Mouse (Mus musculus) midbrain, postnatal 0 days (tissue): ENCODE data around the gene Mark2. TPM values are rescaled to one million over a fixed set of nuclear protein-coding genes. Genes with fewer than 3 reads are reported as not detected.

Experiments used
- ATAC-seq: fragments of 200-750 bp; cut with Nextera tagmentation; 2 replicates; pipeline ENCODE4 v1.8.0; 2017; ENCODE audit warnings: moderate number of reproducible peaks, mild to moderate bottlenecking, moderate TSS enrichment, moderate library complexity; ENCODE audit not compliant: low FRiP score
- DNase-seq: peaks from one replicate; pipeline ENCODE4 v3.0.0-alpha.2; 2015; ENCODE audit warnings: low spot score
- H3K27ac ChIP-seq: fragments of 300-500 bp; sonication (generic); 2 replicates; pipeline ENCODE4 v1.5.1; 2014; ENCODE audit warnings: low read depth, mild to moderate bottlenecking, low read length, mixed read lengths
- H3K27me3 ChIP-seq: fragments of 300-500 bp; sonication (generic); 2 replicates; pipeline ENCODE4 v1.6.1; 2014; ENCODE audit warnings: low read length, control low read depth, mixed read lengths; ENCODE audit not compliant: insufficient read depth
- H3K36me3 ChIP-seq: fragments of 300-500 bp; sonication (generic); 2 replicates; pipeline ENCODE4 v1.6.1; 2014; ENCODE audit warnings: low read length, control low read depth, mixed read lengths; ENCODE audit not compliant: insufficient read depth
- H3K4me1 ChIP-seq: fragments of 300-500 bp; sonication (generic); 2 replicates; pipeline ENCODE4 v1.6.1; 2014; ENCODE audit warnings: mild to moderate bottlenecking, control low read depth, antibody characterized with exemption, low read length, mixed read lengths; ENCODE audit not compliant: insufficient read depth
- H3K4me2 ChIP-seq: fragments of 300-500 bp; sonication (generic); 2 replicates; pipeline ENCODE4 v1.6.1; 2014; ENCODE audit warnings: low read depth, mild to moderate bottlenecking, low read length, mixed read lengths; ENCODE audit not compliant: poor library complexity, severe bottlenecking
- H3K4me3 ChIP-seq: fragments of 300-500 bp; sonication (generic); 2 replicates; pipeline ENCODE4 v1.5.1; 2014; ENCODE audit warnings: low read depth, mild to moderate bottlenecking, low read length, moderate library complexity
- H3K9ac ChIP-seq: fragments of 300-500 bp; sonication (generic); replicated peaks from 2 replicates; pipeline ENCODE4 v1.6.1; 2014; ENCODE audit warnings: mild to moderate bottlenecking, low read length, moderate library complexity, mixed read lengths; ENCODE audit not compliant: poor library complexity, severe bottlenecking
- H3K9me3 ChIP-seq: fragments of 300-500 bp; sonication (generic); 2 replicates; pipeline ENCODE4 v1.6.1; 2016; ENCODE audit warnings: low read length, control low read depth
- CTCF ChIP-seq: IDR thresholded peaks from 2 replicates; pipeline ENCODE4 v1.5.1; 2016; ENCODE audit warnings: antibody characterized with exemption, mild to moderate bottlenecking
- WGBS: fragments of 180-500 bp; shearing (Covaris S2); extraction: QIAGEN DNeasy Blood & Tissue Kit; methylation state at CpG from one replicate; pipeline ENCODE4 v1.1.7; 2014; 5-methylcytosine and 5-hydroxymethylcytosine counted together
- polyA plus RNA-seq: library from polyadenylated mRNA; unstranded; fragments of >200 nt; fragmentation: Nextera tagmentation; extraction: Ambion mirVana; gene quantifications from 2 replicates; pipeline ENCODE4 v1.2.1, GENCODE M21; 2015
- total RNA-seq: library from RNA; depleted of rRNA; stranded (reverse); fragments of >200 nt; gene quantifications from 2 replicates; pipeline ENCODE4 v1.2.3, GENCODE M21; 2014

Mark2 gene
- total and polyA plus RNA-seq, 2 experiments from 2014 or later = 38.0 to 49.1 TPM

DNA sequence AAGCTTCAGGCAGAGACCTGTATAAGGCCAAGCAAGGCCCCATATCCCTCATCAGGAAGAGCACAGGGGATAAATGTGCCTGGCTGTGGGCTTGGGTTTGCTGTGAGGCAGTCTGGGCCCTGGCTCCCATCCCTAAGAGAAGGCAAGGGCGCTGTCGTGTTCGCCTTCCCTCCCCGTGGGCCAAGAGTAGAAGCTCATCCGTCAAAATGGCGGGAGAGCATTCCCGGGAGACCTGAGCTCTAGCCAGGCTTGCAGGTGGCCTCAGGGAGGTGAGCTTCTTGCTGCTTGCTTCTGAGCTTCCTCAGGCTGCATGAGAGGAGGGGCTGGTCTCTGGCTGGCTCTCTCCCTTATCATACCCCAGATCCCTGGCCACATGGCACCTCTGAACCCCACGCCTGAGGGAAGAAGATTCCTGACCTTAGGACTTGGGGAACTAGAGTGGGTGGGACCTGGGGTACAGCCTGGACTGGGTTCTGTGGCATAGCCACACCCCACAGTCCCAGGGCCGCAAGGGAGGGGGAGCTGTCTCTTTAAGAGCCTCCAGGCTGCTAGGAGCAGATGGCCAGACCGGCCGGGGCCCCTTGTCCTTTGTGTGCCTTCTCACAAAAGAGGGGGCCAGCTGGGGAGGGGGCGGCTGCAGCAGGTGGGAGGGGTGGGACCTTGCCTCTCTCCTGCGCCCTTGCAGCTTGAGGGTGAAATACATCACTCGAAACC is 76.0 kb downstream of the Mark2 start:
- ATAC-seq = no peak
- H3K9me3 ChIP-seq = no peaks in the 10 kb centered on the region
- no peak for TF ChIP-seq CTCF

DNA sequence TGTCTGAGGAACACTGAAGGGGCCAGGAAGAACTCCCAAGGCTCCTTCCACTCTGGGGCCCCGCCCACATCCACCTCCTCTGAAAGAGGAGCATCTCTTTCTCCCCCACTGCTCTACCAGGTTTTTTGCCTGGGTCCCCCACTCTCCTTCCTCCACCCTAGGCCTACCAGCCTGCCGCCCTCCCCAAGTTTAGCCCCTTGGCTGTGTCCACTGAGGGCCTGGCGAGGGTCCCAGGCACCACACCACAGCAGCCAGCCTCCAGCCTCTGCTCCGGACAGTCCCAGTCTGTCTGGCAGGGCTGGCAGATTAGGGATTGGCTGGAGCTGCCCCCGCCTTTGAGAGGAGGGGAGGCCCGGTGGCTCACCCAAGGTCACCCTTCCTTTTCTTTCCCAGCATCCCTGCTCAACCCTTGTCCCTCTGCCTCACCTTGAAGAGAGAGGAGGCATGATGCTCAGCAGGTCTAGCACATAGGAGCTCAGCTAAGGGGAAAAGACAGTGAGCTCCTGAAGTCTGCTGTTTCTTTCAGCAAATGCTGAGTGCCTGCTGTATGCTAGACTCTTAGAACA is 76.8 kb downstream of the Mark2 start:
- Histone ChIP-seq H3K27me3 (no peaks in the 10 kb centered on the region), H3K9me3 (no peaks in the 10 kb centered on the region), H3K4me3 (no peak overlapping the region), H3K36me3 (no peaks in the 10 kb centered on the region), H3K4me1 (peaks cover 18% of the 10 kb centered on the region), H3K9ac (no peak overlapping the region), H3K27ac (peak overlapping the region; percentile 18; the same call in 1 of the 2 replicates), H3K4me2 (no peak overlapping the region)
- DNase-seq (peak; percentile 64), ATAC-seq (no peak)
- WGBS = 18% methylated on average over 6 of the region's 6 CpGs
- no peak for TF ChIP-seq CTCF

More for the DNA sequence above, 76.0 kb downstream of the Mark2 start:
- Histone ChIP-seq H3K4me2 (no peak overlapping the region), H3K36me3 (no peaks in the 10 kb centered on the region), H3K9ac (no peak overlapping the region), H3K4me3 (no peak overlapping the region), H3K4me1 (peaks cover 19% of the 10 kb centered on the region), H3K27me3 (no peaks in the 10 kb centered on the region), H3K27ac (peak overlapping the region; percentile 18; the same call in 1 of the 2 replicates)
- peak; percentile 73 for DNase-seq
- WGBS = 21% methylated on average over 13 of the region's 14 CpGs

DNA sequence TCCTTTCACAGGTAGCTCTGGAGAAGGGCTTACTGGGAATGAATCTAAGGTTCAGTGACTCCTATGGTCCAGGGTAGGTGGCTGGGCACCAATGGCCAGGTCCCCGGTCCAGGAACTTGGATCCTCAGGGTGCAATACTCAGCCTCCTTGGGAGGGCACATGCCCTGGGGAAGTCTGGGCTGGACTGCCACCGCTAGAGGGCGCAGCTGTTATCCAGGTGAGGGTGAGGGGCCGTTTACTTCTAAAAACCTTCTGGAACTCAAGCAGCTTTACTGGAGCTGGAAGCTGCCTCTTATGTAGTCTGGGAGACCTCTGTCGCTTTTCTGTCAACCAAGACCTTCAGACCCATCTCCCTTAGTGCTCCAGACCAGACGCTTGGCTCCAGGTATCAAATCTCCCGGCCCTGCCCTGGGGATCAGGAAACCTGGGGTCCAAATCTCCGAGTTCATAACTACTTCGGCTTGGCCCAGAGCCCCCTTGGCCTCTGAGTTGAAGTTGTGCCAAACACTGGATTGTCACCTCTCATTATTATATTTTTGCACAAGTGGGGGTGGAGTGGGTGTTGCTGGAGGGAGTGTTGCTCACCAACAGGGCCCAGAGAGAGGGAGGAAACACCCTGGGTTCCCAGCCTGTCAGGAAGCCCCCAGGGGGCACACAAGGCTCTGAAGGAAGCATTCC is 77.4 kb downstream of the Mark2 start:
- Histone ChIP-seq H3K4me2 (no peak overlapping the region), H3K27me3 (no peaks in the 10 kb centered on the region), H3K9me3 (no peaks in the 10 kb centered on the region), H3K4me3 (no peak overlapping the region), H3K9ac (no peak overlapping the region), H3K36me3 (no peaks in the 10 kb centered on the region), H3K4me1 (peaks cover 12% of the 10 kb centered on the region), H3K27ac (no peak overlapping the region; the same call in 1 of the 2 replicates)
- DNase-seq (peak; percentile 76), ATAC-seq (no peak)
- TF ChIP-seq CTCF = peak; percentile 80
- 21% methylated on average over 9 of the region's 9 CpGs for WGBS

DNA sequence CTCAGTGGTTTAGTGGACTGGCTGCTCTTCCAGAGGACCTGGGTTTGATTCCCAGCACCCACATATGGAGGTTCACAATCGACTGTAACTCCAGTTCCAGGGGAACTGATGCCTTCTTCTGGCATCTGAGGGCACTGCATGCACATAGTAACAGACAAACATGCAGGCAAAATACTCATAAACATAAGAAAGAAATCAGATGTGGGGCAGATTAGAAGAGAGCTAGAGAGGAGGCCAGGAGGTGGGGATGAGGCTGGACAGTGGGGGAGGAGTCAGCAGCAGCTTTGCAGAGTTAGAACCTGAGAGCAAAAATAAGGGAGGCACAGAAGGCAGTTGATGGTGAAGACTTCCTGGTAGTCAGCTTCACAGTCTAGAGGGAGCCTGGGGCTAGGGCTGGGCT is 79.1 kb downstream of the Mark2 start:
- Histone ChIP-seq H3K27ac (no peak overlapping the region), H3K36me3 (no peaks in the 10 kb centered on the region), H3K27me3 (no peaks in the 10 kb centered on the region), H3K4me3 (no peak overlapping the region), H3K9ac (no peak overlapping the region), H3K9me3 (no peaks in the 10 kb centered on the region), H3K4me2 (no peak overlapping the region), H3K4me1 (peaks cover 10% of the 10 kb centered on the region)
- WGBS = 85% methylated on average over 1 of the region's 1 CpGs
- ATAC-seq (no peak), DNase-seq (no peak)
- no peak for TF ChIP-seq CTCF

DNA sequence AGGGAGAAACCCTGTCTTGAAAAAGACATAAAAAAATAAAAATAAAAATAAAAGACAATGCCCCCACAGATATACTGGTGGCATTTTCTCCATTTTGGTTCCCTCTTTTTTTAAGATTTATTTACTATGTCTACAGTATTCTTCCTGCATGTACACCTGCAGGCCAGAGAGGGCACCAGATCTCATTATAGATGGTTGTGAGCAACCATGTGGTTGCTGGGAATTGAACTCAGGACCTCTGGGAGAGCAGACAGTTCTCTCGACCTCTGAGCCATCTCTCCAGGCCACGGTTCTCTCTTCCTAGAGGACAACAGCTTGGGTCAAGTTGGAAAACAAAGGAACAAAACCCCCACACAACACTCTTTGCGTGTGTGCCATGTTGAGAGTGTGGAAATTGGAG is 79.7 kb downstream of the Mark2 start:
- Histone ChIP-seq H3K9ac (no peak overlapping the region), H3K9me3 (no peaks in the 10 kb centered on the region), H3K4me3 (no peak overlapping the region), H3K4me2 (no peak overlapping the region), H3K27me3 (no peaks in the 10 kb centered on the region), H3K4me1 (peaks cover 5% of the 10 kb centered on the region), H3K27ac (no peak overlapping the region), H3K36me3 (no peaks in the 10 kb centered on the region)
- WGBS = 95% methylated on average over 3 of the region's 3 CpGs
- no peak for DNase-seq
- TF ChIP-seq CTCF = no peak; the same call in 1 of the 2 replicates
- no peak for ATAC-seq

DNA sequence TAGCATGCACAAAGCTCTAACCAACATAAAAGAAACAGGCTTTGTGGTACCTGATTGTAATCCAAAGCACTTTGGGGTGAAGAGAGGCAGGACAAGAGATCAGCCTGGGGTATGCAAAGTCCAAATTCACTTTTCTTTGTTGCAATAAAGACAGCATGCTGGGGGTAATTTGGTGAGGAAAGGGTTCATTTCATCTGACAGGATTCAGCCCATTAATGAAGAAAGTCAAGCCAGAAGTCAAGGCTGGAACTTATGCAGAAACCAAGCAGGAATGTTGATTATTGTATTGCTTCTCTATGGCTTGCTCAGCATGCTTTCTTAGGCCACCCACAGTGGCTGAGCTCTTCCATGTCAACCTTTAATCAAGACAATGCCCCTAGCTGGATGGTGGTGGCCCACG is 80.2 kb downstream of the Mark2 start:
- 75% methylated on average over 1 of the region's 1 CpGs for WGBS
- H3K9me3 ChIP-seq = no peaks in the 10 kb centered on the region

More for the DNA sequence above, 80.2 kb downstream of the Mark2 start:
- peaks cover 4% of the 10 kb centered on the region; the same call in 1 of the 2 replicates for H3K4me1 ChIP-seq
- no peak overlapping the region for H3K27ac ChIP-seq
- no peaks in the 10 kb centered on the region for H3K27me3 ChIP-seq
- DNase-seq (no peak), ATAC-seq (no peak)
- H3K9ac ChIP-seq = no peak overlapping the region
- H3K4me3 ChIP-seq = no peak overlapping the region
- no peaks in the 10 kb centered on the region for H3K36me3 ChIP-seq
- no peak overlapping the region for H3K4me2 ChIP-seq
- TF ChIP-seq CTCF = no peak
